Mouse (Mus musculus) T-cell, adult 2 months (primary cell): ENCODE data around the gene Gm14085.

Experiments
- DNase-seq: peaks from one replicate; pipeline ENCODE4 v3.0.0; 2022; ENCODE audit warnings: low spot score

Gm14085 gene

DNA sequence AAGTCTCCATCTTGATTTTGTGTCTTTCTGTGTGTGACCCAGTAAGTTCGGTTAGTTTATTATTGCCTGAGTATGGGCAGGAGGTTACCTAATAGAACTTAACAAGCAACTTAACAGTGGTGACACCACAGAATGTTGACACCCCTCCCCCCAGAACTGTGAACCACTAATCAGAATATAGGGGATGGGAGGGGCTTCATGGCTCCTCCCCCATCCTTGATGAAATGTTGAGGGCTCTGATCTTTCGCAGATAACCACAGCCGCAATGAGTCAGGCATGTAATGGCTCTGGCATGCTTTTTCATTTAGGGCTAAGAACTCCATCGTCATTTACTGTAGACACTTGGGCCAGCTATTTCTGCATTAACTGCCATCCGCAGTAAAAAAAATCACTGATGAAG lies 76.5 kb downstream of the Gm14085 start:
- peak; percentile 13 for DNase-seq

DNA sequence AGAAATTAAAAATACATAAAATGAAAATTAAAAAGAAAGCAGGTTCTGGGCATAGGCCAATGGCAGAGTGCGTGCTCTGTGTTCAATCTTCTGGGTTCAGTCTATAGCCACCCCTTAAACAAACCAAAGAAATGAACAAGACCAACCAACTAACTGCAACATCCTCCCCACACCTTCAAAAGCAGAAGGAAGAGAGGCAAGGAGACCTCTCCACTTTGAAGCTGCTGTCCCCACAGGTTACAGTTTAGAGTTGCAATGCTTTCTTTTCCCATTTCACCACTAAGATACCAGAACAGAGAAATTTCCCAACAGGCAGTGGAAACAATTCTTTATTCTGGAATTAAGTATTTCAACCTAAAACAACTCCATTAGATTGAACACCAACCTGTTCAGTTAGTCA lies 77.5 kb downstream of the Gm14085 start:
- no peak for DNase-seq

- DNase-seq: peak; percentile 65
Measured at GRCm38 (mm10) chr2:122569439-122569838, 84.7 kb downstream of the Gm14085 start.

DNA sequence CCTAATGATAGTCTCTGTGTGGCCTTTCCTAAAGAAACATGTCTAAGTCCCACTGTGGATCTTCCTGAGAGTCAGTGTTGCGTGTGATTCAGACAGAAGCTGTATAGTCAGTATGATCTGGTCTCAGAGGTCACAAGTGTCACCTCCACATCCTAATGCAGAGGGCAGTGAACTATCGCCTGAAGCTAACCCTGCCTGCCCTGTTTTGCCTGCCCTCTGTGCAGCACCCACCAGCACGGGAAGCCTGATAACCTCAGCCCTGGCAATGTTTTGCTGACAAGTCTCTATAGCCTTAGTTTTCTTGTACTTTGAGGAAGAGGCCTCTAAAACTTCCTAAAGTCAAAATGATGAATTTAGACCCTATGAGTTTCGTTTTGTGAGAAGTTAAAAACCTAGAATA lies 85.7 kb downstream of the Gm14085 start:
- no peak for DNase-seq

DNA sequence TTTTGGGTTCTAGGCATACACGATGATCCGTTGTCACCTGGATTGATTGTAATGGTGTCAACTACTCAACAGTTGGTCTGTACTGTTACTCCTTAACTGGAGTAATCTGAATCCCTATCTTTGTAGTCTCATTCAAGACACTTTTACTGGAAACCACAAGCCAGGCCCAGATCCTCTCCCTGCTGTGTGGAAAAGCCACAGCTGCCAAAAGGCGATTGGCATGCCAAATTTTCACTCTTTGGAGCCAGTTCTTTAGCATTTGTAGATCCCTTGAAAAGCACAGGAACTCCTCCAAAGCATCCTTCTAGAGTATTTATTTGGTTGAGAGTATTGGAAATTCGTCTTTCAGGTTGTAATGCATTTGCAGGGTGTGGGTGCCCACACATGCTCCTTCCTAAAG lies 86.6 kb downstream of the Gm14085 start:
- no peak for DNase-seq

DNA sequence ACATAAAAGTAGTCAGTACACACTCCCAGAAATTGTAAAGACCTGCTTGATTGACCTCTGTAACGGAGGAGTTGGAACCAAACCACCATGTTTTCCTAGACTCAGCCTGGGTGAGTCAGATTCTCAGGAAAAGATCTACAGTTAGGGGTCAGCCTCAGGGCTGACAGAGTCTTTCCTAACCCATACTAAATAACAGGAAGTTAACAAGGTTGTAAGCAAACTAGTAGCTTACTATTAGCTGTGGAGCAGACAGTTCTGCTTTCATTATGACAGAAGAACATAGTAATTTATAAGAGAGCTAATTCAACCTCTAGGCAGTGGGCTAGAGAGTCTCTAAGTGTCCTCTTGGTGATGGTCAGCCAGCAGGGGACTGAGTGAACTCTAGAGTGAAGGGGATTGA lies 87.7 kb downstream of the Gm14085 start:
- no peak for DNase-seq

- DNase-seq: no peak
Measured at GRCm38 (mm10) chr2:122575470-122575869, 90.7 kb downstream of the Gm14085 start.

GRCm38 (mm10) chr2:122576295-122576694 lies 91.6 kb downstream of the Gm14085 start:
- DNase-seq: no peak

DNA sequence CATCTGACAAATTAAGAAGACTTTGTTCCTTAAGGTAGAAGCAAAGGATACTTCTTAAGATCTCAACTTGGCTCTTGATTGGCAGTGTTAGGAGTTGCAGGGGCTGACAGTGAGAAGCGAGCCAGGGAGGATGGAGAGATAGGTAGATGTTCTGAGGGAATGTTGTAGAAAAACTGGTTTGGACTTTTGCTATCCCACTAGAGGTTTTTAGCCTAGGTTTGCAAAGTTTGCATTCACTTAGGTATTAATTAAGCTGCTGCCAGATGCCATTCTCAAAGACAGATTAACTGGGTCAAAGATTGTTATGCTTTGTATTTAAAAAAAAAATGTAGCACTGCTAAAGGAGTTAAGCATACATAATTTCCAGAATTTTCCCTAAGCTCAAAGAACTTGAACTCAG lies 92.6 kb downstream of the Gm14085 start:
- DNase-seq: no peak
